Mouse (Mus musculus) bone marrow macrophage, adult 2 months (primary cell): ENCODE data around the gene 1810049J17Rik. TPM values are rescaled to one million over a fixed set of nuclear protein-coding genes. Genes with fewer than 3 reads are reported as not detected.
A peak's percentile ranks its signal among the peaks of the same experiment; 100 is the strongest.

Experiments used
- H3K27ac ChIP-seq: 2 replicates; pipeline ENCODE4 v1.5.1; 2012; ENCODE audit warnings: low read depth, low read length; ENCODE audit not compliant: insufficient read depth
- H3K4me1 ChIP-seq: 2 replicates; pipeline ENCODE4 v1.6.1; 2012; ENCODE audit warnings: low read length; ENCODE audit not compliant: control insufficient read depth, insufficient read depth
- H3K4me3 ChIP-seq: 2 replicates; pipeline ENCODE4 v1.5.1; 2012; ENCODE audit warnings: mild to moderate bottlenecking, low read length, moderate library complexity; ENCODE audit not compliant: insufficient read depth
- CTCF ChIP-seq: IDR thresholded peaks from 2 replicates; pipeline ENCODE4 v1.5.1; 2012; ENCODE audit warnings: low read depth, mild to moderate bottlenecking, low read length, moderate library complexity
- POLR2A ChIP-seq: IDR thresholded peaks from 2 replicates; pipeline ENCODE4 v1.6.1; 2012; ENCODE audit warnings: mild to moderate bottlenecking, low read depth, low read length, borderline replicate concordance
- polyA plus RNA-seq: library from polyadenylated mRNA; stranded (reverse); fragments of >200 nt; gene quantifications from 2 replicates; pipeline ENCODE4 v1.2.4, GENCODE M21; 2012; ENCODE audit not compliant: missing spikeins, insufficient read depth, insufficient read length

Gene 1810049J17Rik
- polyA plus RNA-seq, 1 experiment: not detected

- Histone ChIP-seq H3K4me1 (peaks cover 12% of the 10 kb centered on the region), H3K27ac (no peak overlapping the region), H3K4me3 (no peak overlapping the region)
- TF ChIP-seq POLR2A: no peak
- TF ChIP-seq CTCF: no peak
Observed at GRCm38 (mm10) chr15:12311465-12311864, 10.2 kb downstream of the 1810049J17Rik start.

GRCm38 (mm10) chr15:12310676-12311075 lies 11.0 kb downstream of the 1810049J17Rik start:
- no peak for TF ChIP-seq CTCF
- TF ChIP-seq POLR2A: no peak
- Histone ChIP-seq H3K27ac (no peak overlapping the region), H3K4me3 (no peak overlapping the region), H3K4me1 (peaks cover 19% of the 10 kb centered on the region)

GRCm38 (mm10) chr15:12308539-12308938 lies 13.2 kb downstream of the 1810049J17Rik start:
- Histone ChIP-seq H3K4me1 (peaks cover 21% of the 10 kb centered on the region), H3K4me3 (no peak overlapping the region), H3K27ac (no peak overlapping the region)
- TF ChIP-seq CTCF (no peak), POLR2A (no peak)

GRCm38 (mm10) chr15:12307114-12307513 lies 14.6 kb downstream of the 1810049J17Rik start:
- no peak for TF ChIP-seq CTCF
- TF ChIP-seq POLR2A: no peak
- H3K4me1 ChIP-seq: peaks cover 21% of the 10 kb centered on the region
- H3K4me3 ChIP-seq: no peak overlapping the region
- peak overlapping the region; percentile 83 for H3K27ac ChIP-seq

- TF ChIP-seq CTCF: no peak
- no peak for TF ChIP-seq POLR2A
- peak overlapping the region; percentile 83 for H3K27ac ChIP-seq
- H3K4me3 ChIP-seq: no peak overlapping the region
- peaks cover 21% of the 10 kb centered on the region for H3K4me1 ChIP-seq
Observed at GRCm38 (mm10) chr15:12306188-12307071, 15.3 kb downstream of the 1810049J17Rik start.

- Histone ChIP-seq H3K27ac (no peak overlapping the region), H3K4me3 (no peak overlapping the region)
- TF ChIP-seq CTCF: no peak
- TF ChIP-seq POLR2A: no peak
Observed at GRCm38 (mm10) chr15:12301771-12302170, 19.9 kb downstream of the 1810049J17Rik start.

GRCm38 (mm10) chr15:12298231-12298737 lies 23.4 kb downstream of the 1810049J17Rik start:
- no peaks in the 10 kb centered on the region for H3K4me1 ChIP-seq
- TF ChIP-seq CTCF (no peak), POLR2A (no peak)
- no peak overlapping the region for H3K27ac ChIP-seq
- no peak overlapping the region for H3K4me3 ChIP-seq

More at GRCm38 (mm10) chr15:12301771-12302170, 19.9 kb downstream of the 1810049J17Rik start:
- H3K4me1 ChIP-seq: peaks cover 9% of the 10 kb centered on the region

- no peak overlapping the region for H3K27ac ChIP-seq
- no peak for TF ChIP-seq POLR2A
- TF ChIP-seq CTCF: no peak
- no peaks in the 10 kb centered on the region for H3K4me1 ChIP-seq
- H3K4me3 ChIP-seq: no peak overlapping the region
Observed at GRCm38 (mm10) chr15:12296228-12296627, 25.5 kb downstream of the 1810049J17Rik start.

GRCm38 (mm10) chr15:12291757-12292156 lies 29.9 kb downstream of the 1810049J17Rik start:
- Histone ChIP-seq H3K4me3 (no peak overlapping the region), H3K27ac (no peak overlapping the region), H3K4me1 (no peaks in the 10 kb centered on the region)
- TF ChIP-seq POLR2A (no peak), CTCF (no peak)

GRCm38 (mm10) chr15:12290330-12290729 lies 31.4 kb downstream of the 1810049J17Rik start:
- Histone ChIP-seq H3K27ac (no peak overlapping the region), H3K4me3 (no peak overlapping the region), H3K4me1 (no peaks in the 10 kb centered on the region)
- TF ChIP-seq CTCF: no peak
- no peak for TF ChIP-seq POLR2A

GRCm38 (mm10) chr15:12285535-12285809 lies 36.2 kb downstream of the 1810049J17Rik start:
- no peak overlapping the region for H3K4me3 ChIP-seq
- no peak overlapping the region for H3K27ac ChIP-seq
- H3K4me1 ChIP-seq: no peaks in the 10 kb centered on the region
- TF ChIP-seq CTCF: no peak
- no peak for TF ChIP-seq POLR2A
